Mouse (Mus musculus): ENCODE results near the gene Snapin. TPM values are rescaled to one million over a fixed set of nuclear protein-coding genes. Genes with fewer than 3 reads are reported as not detected.

Gene Snapin
- polyA plus RNA-seq, 1 experiment = 7.1 TPM

GRCm38 (mm10) chr3:90505216-90505615 is 14.4 kb upstream of the Snapin start:
- H3K36me3 ChIP-seq (ENCODE audit: control insufficient read depth, insufficient read depth, low read length) = peaks cover 52% of the 10 kb centered on the region
- 95% methylated on average over 5 of the region's 5 CpGs for WGBS
- no peaks in the 10 kb centered on the region for H3K27me3 ChIP-seq (ENCODE audit: control insufficient read depth, insufficient read depth, low read length)
- TF ChIP-seq CTCF (IDR thresholded peaks at IDR 0.05; ENCODE audit: extremely low read depth, insufficient read length, insufficient replicate concordance, low read depth, low read length) (no peak), POLR2A (IDR thresholded peaks at IDR 0.05; ENCODE audit: low read depth, low read length) (no peak)
- H3K4me1 ChIP-seq (ENCODE audit: control insufficient read depth, insufficient read depth, insufficient read length, low read length) = 0 out of 2 replicates have a peak, but pooled peaks cover 2% of the 10 kb centered on the region
- no peak overlapping the region for H3K4me3 ChIP-seq (ENCODE audit: low read depth, low read length)
- H3K27ac ChIP-seq (ENCODE audit: insufficient read depth, low read depth, low read length) = no peak overlapping the region

GRCm38 (mm10) chr3:90503444-90503843 is 12.6 kb upstream of the Snapin start:
- TF ChIP-seq CTCF (IDR thresholded peaks at IDR 0.05; ENCODE audit: extremely low read depth, insufficient read length, insufficient replicate concordance, low read depth, low read length) = no peak
- TF ChIP-seq POLR2A (IDR thresholded peaks at IDR 0.05; ENCODE audit: low read depth, low read length) = no peak
- Histone ChIP-seq H3K36me3 (ENCODE audit: control insufficient read depth, insufficient read depth, low read length) (peaks cover 63% of the 10 kb centered on the region), H3K27ac (ENCODE audit: insufficient read depth, low read depth, low read length) (no peak overlapping the region), H3K27me3 (ENCODE audit: control insufficient read depth, insufficient read depth, low read length) (no peaks in the 10 kb centered on the region), H3K4me1 (ENCODE audit: control insufficient read depth, insufficient read depth, insufficient read length, low read length) (0 out of 2 replicates have a peak, but pooled peaks cover 2% of the 10 kb centered on the region), H3K4me3 (ENCODE audit: low read depth, low read length) (no peak overlapping the region)
- WGBS = 78% methylated on average over 4 of the region's 4 CpGs

DNA sequence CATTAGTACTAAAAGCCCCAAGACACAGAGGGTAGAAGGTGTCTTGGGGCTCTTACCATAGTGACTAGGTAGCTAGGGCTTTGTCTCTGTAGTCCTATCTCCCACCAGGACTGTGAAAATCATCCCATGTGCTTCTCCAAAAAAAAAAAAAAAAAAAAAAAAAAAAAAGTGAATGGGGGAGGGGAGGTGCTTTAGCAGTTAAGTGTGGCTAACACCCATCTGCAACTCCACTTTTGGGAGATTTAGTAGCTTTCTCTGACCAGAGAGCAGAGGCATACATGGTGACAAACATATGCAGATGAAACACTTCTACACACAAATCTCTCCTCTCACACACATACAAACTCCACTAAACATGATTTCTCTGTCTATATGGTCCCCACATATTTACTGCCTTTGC is 6.8 kb upstream of the Snapin start:
- no peak for TF ChIP-seq POLR2A (IDR thresholded peaks at IDR 0.05; ENCODE audit: low read depth, low read length)
- TF ChIP-seq CTCF (IDR thresholded peaks at IDR 0.05; ENCODE audit: extremely low read depth, insufficient read length, insufficient replicate concordance, low read depth, low read length) = no peak
- no peaks in the 10 kb centered on the region for H3K4me1 ChIP-seq (ENCODE audit: control insufficient read depth, insufficient read depth, insufficient read length, low read length)
- no peak overlapping the region for H3K27ac ChIP-seq (ENCODE audit: insufficient read depth, low read depth, low read length)
- H3K4me3 ChIP-seq (ENCODE audit: low read depth, low read length) = no peak overlapping the region
- H3K36me3 ChIP-seq (ENCODE audit: control insufficient read depth, insufficient read depth, low read length) = peaks cover 49% of the 10 kb centered on the region
- no peaks in the 10 kb centered on the region for H3K27me3 ChIP-seq (ENCODE audit: control insufficient read depth, insufficient read depth, low read length)

DNA sequence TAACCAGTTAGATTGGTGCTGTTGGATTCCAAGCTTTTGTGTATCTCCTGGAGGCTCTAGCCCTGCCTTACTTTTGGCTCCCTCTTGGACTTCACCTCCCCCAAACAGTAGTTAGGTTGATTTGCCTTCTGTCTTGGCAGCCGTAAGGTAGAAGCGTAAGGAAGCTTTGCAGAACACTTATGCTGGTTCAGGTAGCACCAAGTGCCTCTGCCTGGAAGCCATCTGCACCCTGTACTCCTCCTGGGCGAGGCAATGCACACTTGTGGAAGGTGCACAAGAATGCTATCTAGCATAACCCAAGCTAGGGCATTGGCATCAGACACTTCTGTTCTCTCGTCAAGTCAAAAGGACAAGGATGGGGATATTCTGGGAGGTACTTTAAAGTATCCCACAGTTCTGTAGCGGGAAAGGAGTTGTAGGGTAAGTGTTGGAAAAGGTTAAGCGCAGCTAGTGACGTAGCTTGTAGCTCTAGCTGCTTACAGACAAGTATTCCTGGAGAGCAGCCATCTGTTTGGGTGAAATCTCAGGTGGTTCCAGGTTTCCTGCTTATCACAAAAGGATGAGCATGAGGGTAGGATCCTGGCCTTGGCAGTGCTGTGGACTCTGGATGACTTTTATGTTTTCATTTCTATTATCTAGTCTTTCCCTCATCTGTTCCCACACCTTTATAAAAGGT is 5.2 kb upstream of the Snapin start:
- no peak overlapping the region for H3K27ac ChIP-seq (ENCODE audit: insufficient read depth, low read depth, low read length)
- TF ChIP-seq POLR2A (IDR thresholded peaks at IDR 0.05; ENCODE audit: low read depth, low read length) (no peak), CTCF (IDR thresholded peaks at IDR 0.05; ENCODE audit: extremely low read depth, insufficient read length, insufficient replicate concordance, low read depth, low read length) (no peak)
- WGBS = 90% methylated on average over 7 of the region's 7 CpGs

DNA sequence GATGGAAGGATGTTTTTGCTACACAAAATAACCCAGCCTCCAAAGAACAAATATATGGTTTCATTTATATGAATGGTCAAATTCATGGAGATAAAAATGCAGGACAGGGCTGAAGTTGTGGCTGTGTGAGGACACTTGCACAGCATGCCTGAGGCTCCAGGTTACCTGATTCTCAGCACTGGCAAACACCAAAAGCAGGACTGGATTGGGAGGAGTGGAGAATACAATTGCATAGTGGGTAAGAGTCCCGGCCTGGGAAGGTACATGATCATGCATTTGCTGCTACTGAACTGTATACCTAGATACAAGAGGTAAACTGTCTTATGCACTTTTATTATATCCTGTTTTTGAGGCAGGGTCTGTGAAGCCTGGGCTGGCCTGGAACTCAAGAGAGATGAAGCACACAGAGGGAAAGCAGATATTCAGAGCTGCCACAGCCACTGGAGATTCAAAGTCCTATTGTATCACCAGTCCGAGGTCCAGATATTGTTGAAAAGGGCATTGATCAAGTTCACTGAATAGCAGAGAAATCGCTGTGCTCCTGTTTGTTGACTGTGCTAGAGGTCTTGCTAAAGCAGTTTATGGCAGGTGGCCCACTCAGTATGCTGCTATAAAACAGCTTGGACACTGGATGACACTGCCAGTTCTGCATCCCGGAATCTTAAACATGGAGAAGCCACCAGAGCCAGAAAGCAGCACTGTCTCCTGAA is 3.2 kb upstream of the Snapin start:
- Histone ChIP-seq H3K27ac (ENCODE audit: insufficient read depth, low read depth, low read length) (peak overlapping the region; percentile 28; the same call in 1 of the 2 replicates), H3K4me1 (ENCODE audit: control insufficient read depth, insufficient read depth, insufficient read length, low read length) (no peaks in the 10 kb centered on the region), H3K27me3 (ENCODE audit: control insufficient read depth, insufficient read depth, low read length) (no peaks in the 10 kb centered on the region), H3K36me3 (ENCODE audit: control insufficient read depth, insufficient read depth, low read length) (peaks cover 28% of the 10 kb centered on the region), H3K4me3 (ENCODE audit: low read depth, low read length) (no peak overlapping the region)
- no peak for TF ChIP-seq POLR2A (IDR thresholded peaks at IDR 0.05; ENCODE audit: low read depth, low read length)
- TF ChIP-seq CTCF (IDR thresholded peaks at IDR 0.05; ENCODE audit: extremely low read depth, insufficient read length, insufficient replicate concordance, low read depth, low read length) = no peak
- WGBS = 32% methylated on average over 4 of the region's 4 CpGs

More for the DNA sequence above, 5.2 kb upstream of the Snapin start:
- Histone ChIP-seq H3K4me3 (ENCODE audit: low read depth, low read length) (no peak overlapping the region), H3K36me3 (ENCODE audit: control insufficient read depth, insufficient read depth, low read length) (peaks cover 34% of the 10 kb centered on the region), H3K4me1 (ENCODE audit: control insufficient read depth, insufficient read depth, insufficient read length, low read length) (no peaks in the 10 kb centered on the region), H3K27me3 (ENCODE audit: control insufficient read depth, insufficient read depth, low read length) (no peaks in the 10 kb centered on the region)

DNA sequence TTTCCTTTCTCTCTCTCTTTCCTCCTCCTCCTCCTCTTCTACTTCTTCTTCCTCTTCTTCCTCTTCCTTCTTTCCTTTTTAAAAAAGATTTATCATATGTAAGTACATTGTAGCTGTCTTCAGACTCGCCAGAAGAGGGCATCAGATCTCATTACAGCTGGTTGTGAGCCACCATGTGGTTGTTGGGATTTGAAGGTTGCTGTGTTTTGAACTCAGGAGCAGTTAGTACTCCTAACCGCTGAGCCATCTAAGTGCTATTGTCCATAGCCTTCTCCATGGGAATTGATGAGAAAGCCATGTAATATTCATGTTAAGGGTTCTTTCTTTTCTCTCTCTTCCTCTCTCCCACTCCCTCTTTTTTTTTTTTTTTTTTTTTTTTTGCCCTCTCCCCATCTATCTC is 517 bp upstream of the Snapin start:
- no peaks in the 10 kb centered on the region for H3K4me1 ChIP-seq (ENCODE audit: control insufficient read depth, insufficient read depth, insufficient read length, low read length)
- H3K27ac ChIP-seq (ENCODE audit: insufficient read depth, low read depth, low read length) = no peak overlapping the region
- H3K36me3 ChIP-seq (ENCODE audit: control insufficient read depth, insufficient read depth, low read length) = peaks cover 20% of the 10 kb centered on the region
- TF ChIP-seq POLR2A (IDR thresholded peaks at IDR 0.05; ENCODE audit: low read depth, low read length) (no peak), CTCF (IDR thresholded peaks at IDR 0.05; ENCODE audit: extremely low read depth, insufficient read length, insufficient replicate concordance, low read depth, low read length) (no peak)
- 22% methylated on average over 2 of the region's 2 CpGs for WGBS
- no peaks in the 10 kb centered on the region for H3K27me3 ChIP-seq (ENCODE audit: control insufficient read depth, insufficient read depth, low read length)
- H3K4me3 ChIP-seq (ENCODE audit: low read depth, low read length) = no peak overlapping the region

DNA sequence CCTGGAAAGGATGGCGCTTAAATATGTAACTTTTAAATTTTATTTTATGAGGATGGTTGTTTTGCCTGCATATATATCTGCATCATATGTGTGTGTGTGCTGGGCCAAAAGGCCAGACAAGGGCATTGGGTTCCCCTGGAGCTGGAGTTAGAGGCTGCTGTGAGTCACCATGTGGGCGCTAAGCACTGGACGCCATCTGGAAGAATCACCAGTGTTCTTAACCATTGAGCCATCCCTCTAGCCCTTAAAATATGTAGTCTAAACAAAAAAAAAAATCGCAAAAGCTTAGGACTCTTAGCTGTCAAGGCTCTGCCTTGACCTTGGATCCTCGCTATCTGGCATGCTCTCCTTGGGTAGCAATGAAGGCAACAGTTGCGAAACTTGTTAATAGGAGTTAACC is 2.3 kb downstream of the Snapin start:
- 80% methylated on average over 6 of the region's 6 CpGs for WGBS
- no peaks in the 10 kb centered on the region for H3K4me1 ChIP-seq (ENCODE audit: control insufficient read depth, insufficient read depth, insufficient read length, low read length)
- H3K27ac ChIP-seq (ENCODE audit: insufficient read depth, low read depth, low read length) = no peak overlapping the region
- H3K36me3 ChIP-seq (ENCODE audit: control insufficient read depth, insufficient read depth, low read length) = peaks cover 36% of the 10 kb centered on the region
- H3K27me3 ChIP-seq (ENCODE audit: control insufficient read depth, insufficient read depth, low read length) = no peaks in the 10 kb centered on the region
- TF ChIP-seq POLR2A (IDR thresholded peaks at IDR 0.05; ENCODE audit: low read depth, low read length) (no peak), CTCF (IDR thresholded peaks at IDR 0.05; ENCODE audit: extremely low read depth, insufficient read length, insufficient replicate concordance, low read depth, low read length) (no peak)
- no peak overlapping the region for H3K4me3 ChIP-seq (ENCODE audit: low read depth, low read length)

Data from small intestine, adult 2 months (tissue).